Mouse (Mus musculus) MEL (cell line): ENCODE measurements around the gene Akirin1. TPM values are rescaled to one million over a fixed set of nuclear protein-coding genes. Genes with fewer than 3 reads are reported as not detected.

Source experiments
- DNase-seq: peaks from one replicate; pipeline ENCODE4 v3.0.0; 2011; ENCODE audit warnings: low read depth, low spot score
- H3K27ac ChIP-seq: 2 replicates; pipeline ENCODE4 v1.5.1; 2012; ENCODE audit warnings: low read depth, mild to moderate bottlenecking, control low read depth, low read length, moderate library complexity; ENCODE audit not compliant: control insufficient read depth
- H3K27me3 ChIP-seq, 2 experiments: fragments of 150-350 bp in 1 of 2; sonication (generic) in 1 of 2; 2 replicates each; pipeline ENCODE4 v1.6.1; 2012; ENCODE audit warnings: low read length in 2 of 2, mild to moderate bottlenecking in 2 of 2, improper control_type of control experiment in 1 of 2, moderate library complexity in 1 of 2; ENCODE audit not compliant: insufficient read depth in 2 of 2, control insufficient read depth in 1 of 2
- H3K36me3 ChIP-seq, 2 experiments: 2 replicates each; pipeline ENCODE4 v1.6.1; 2012 to 2014; ENCODE audit warnings: low read length in 2 of 2, improper control_type of control experiment in 1 of 2, inconsistent platforms in 1 of 2, mild to moderate bottlenecking in 1 of 2; ENCODE audit not compliant: insufficient read depth in 2 of 2, control insufficient read depth in 1 of 2
- H3K4me1 ChIP-seq, 2 experiments: fragments of 150-350 bp in 1 of 2; sonication (generic) in 1 of 2; 2 replicates each; pipeline ENCODE4 v1.6.1; 2012; ENCODE audit warnings: low read length in 2 of 2, improper control_type of control experiment in 1 of 2, mild to moderate bottlenecking in 1 of 2; ENCODE audit not compliant: insufficient read depth in 2 of 2, control insufficient read depth in 1 of 2
- H3K4me3 ChIP-seq, 2 experiments: fragments of 150-350 bp in 1 of 2; sonication (generic) in 1 of 2; 2 replicates each; pipeline ENCODE4 v1.5.1; 2012; ENCODE audit warnings: low read depth in 2 of 2, low read length in 2 of 2, mild to moderate bottlenecking in 2 of 2, moderate library complexity in 2 of 2, control low read depth in 1 of 2, improper control_type of control experiment in 1 of 2; ENCODE audit not compliant: control insufficient read depth in 1 of 2, insufficient read depth in 1 of 2
- H3K79me2 ChIP-seq: 2 replicates; pipeline ENCODE4 v1.6.1; 2012; ENCODE audit warnings: mild to moderate bottlenecking, low read length, moderate library complexity; ENCODE audit not compliant: control insufficient read depth, poor library complexity, insufficient read depth
- H3K9ac ChIP-seq: 2 replicates; pipeline ENCODE4 v1.6.1; 2012; ENCODE audit warnings: low read depth, mild to moderate bottlenecking, control low read depth, low read length, moderate library complexity; ENCODE audit not compliant: control insufficient read depth, poor library complexity, severe bottlenecking
- H3K9me3 ChIP-seq: fragments of 150-350 bp; sonication (generic); replicated peaks from 2 replicates; pipeline ENCODE4 v1.6.1; 2012; ENCODE audit warnings: mild to moderate bottlenecking, low read length, improper control_type of control experiment, moderate library complexity; ENCODE audit not compliant: insufficient read depth
- BHLHE40 ChIP-seq: IDR thresholded peaks from 2 replicates; pipeline ENCODE4 v1.6.1; 2012; ENCODE audit warnings: low read depth, mild to moderate bottlenecking, inconsistent platforms, low read length, improper control_type of control experiment, borderline replicate concordance
- CHD1 ChIP-seq: IDR thresholded peaks from 2 replicates; pipeline ENCODE4 v1.6.1; 2012; ENCODE audit warnings: low read depth, mild to moderate bottlenecking, inconsistent platforms, low read length, improper control_type of control experiment
- CTCF ChIP-seq, 3 experiments: IDR thresholded peaks in 2 of 3; conservative IDR thresholded peaks in 1 of 3; 2 replicates each; pipeline ENCODE4 v1.5.1; 2011 to 2012; ENCODE audit warnings: low read length in 3 of 3, low read depth in 2 of 3, mild to moderate bottlenecking in 2 of 3, improper control_type of control experiment in 1 of 3, inconsistent platforms in 1 of 3, mixed read lengths in 1 of 3, moderate library complexity in 1 of 3; ENCODE audit not compliant: control insufficient read depth in 1 of 3, insufficient read depth in 1 of 3, poor library complexity in 1 of 3, severe bottlenecking in 1 of 3
- ETS1 ChIP-seq: IDR thresholded peaks from 2 replicates; pipeline ENCODE4 v1.6.1; 2012; ENCODE audit warnings: low read depth, mild to moderate bottlenecking, inconsistent platforms, low read length, improper control_type of control experiment, moderate library complexity
- GATA1 ChIP-seq: IDR thresholded peaks from 2 replicates; pipeline ENCODE4 v1.6.1; 2011; ENCODE audit warnings: low read depth, low read length, improper control_type of control experiment
- JUND ChIP-seq: IDR thresholded peaks from 2 replicates; pipeline ENCODE4 v1.6.1; 2011; ENCODE audit warnings: low read depth, mild to moderate bottlenecking, improper control_type of control experiment, low read length
- MAZ ChIP-seq: IDR thresholded peaks from 2 replicates; pipeline ENCODE4 v1.6.1; 2012; ENCODE audit warnings: low read depth, mild to moderate bottlenecking, inconsistent platforms, low read length, improper control_type of control experiment
- MEF2A ChIP-seq: IDR thresholded peaks from 2 replicates; pipeline ENCODE4 v1.6.1; 2014; ENCODE audit warnings: low read depth, mild to moderate bottlenecking, inconsistent platforms, low read length, improper control_type of control experiment; ENCODE audit not compliant: poor library complexity, insufficient replicate concordance, severe bottlenecking; ENCODE audit errors: extremely low read depth
- MYC ChIP-seq: IDR thresholded peaks from 2 replicates; pipeline ENCODE4 v1.6.1; 2011; ENCODE audit warnings: low read depth, mild to moderate bottlenecking, low read length, improper control_type of control experiment, moderate library complexity
- NELFE ChIP-seq: IDR thresholded peaks from 2 replicates; pipeline ENCODE4 v1.6.1; 2011; ENCODE audit warnings: low read depth, low read length, improper control_type of control experiment
- NRF1 ChIP-seq: IDR thresholded peaks from 2 replicates; pipeline ENCODE4 v1.6.1; 2014; ENCODE audit warnings: low read depth, mild to moderate bottlenecking, inconsistent platforms, low read length, improper control_type of control experiment, moderate library complexity; ENCODE audit not compliant: poor library complexity, insufficient read depth, severe bottlenecking
- POLR2A ChIP-seq, 2 experiments: IDR thresholded peaks; 2 replicates each; pipeline ENCODE4 v1.6.1; 2011 to 2012; ENCODE audit warnings: low read length in 2 of 2, mild to moderate bottlenecking in 2 of 2, control low read depth in 1 of 2, improper control_type of control experiment in 1 of 2, low read depth in 1 of 2, moderate library complexity in 1 of 2; ENCODE audit not compliant: control insufficient read depth in 1 of 2, insufficient read depth in 1 of 2, poor library complexity in 1 of 2
- POLR2AphosphoS2 ChIP-seq: IDR thresholded peaks from 2 replicates; pipeline ENCODE4 v1.6.1; 2011; ENCODE audit warnings: low read length, improper control_type of control experiment
- POLR2AphosphoS5 ChIP-seq: IDR thresholded peaks from 2 replicates; pipeline ENCODE4 v1.6.1; 2012; ENCODE audit warnings: low read depth, borderline replicate concordance, mild to moderate bottlenecking, inconsistent platforms, low read length, moderate library complexity, mixed read lengths
- RCOR1 ChIP-seq: IDR thresholded peaks from 2 replicates; pipeline ENCODE4 v1.6.1; 2012; ENCODE audit warnings: low read depth, mild to moderate bottlenecking, inconsistent platforms, low read length, improper control_type of control experiment
- SMC3 ChIP-seq: IDR thresholded peaks from 2 replicates; pipeline ENCODE4 v1.6.1; 2011; ENCODE audit warnings: low read depth, low read length, improper control_type of control experiment
- TAL1 ChIP-seq: IDR thresholded peaks from 2 replicates; pipeline ENCODE4 v1.6.1; 2012; ENCODE audit warnings: mild to moderate bottlenecking, inconsistent platforms, low read length, moderate library complexity, mixed read lengths
- TCF12 ChIP-seq: IDR thresholded peaks from 2 replicates; pipeline ENCODE4 v1.6.1; 2014; ENCODE audit warnings: low read depth, mild to moderate bottlenecking, inconsistent platforms, low read length, improper control_type of control experiment, moderate library complexity
- UBTF ChIP-seq: IDR thresholded peaks from 2 replicates; pipeline ENCODE4 v1.6.1; 2012; ENCODE audit warnings: low read depth, mild to moderate bottlenecking, inconsistent platforms, low read length, improper control_type of control experiment, moderate library complexity, borderline replicate concordance; ENCODE audit not compliant: insufficient read depth
- ZKSCAN1 ChIP-seq: IDR thresholded peaks from 2 replicates; pipeline ENCODE4 v1.6.1; 2012; ENCODE audit warnings: low read depth, mild to moderate bottlenecking, inconsistent platforms, low read length, improper control_type of control experiment, moderate library complexity
- ZMIZ1 ChIP-seq: IDR thresholded peaks from 2 replicates; pipeline ENCODE4 v1.6.1; 2012; ENCODE audit warnings: low read depth, mild to moderate bottlenecking, inconsistent platforms, low read length, improper control_type of control experiment, moderate library complexity
- polyA plus RNA-seq, 2 experiments: library from polyadenylated mRNA; stranded (reverse) in 1 of 2; unstranded in 1 of 2; fragments of >175 nt in 1 of 2; fragments of >200 nt in 1 of 2; gene quantifications; 2 replicates each; pipeline versions ENCODE4 v1.2.1 to v1.2.4; 2012; ENCODE audit warnings: low replicate concordance in 2 of 2, low read depth in 1 of 2; ENCODE audit not compliant: insufficient read length in 2 of 2, insufficient read depth in 1 of 2, missing spikeins in 1 of 2
- total RNA-seq: library from RNA; depleted of rRNA; stranded (reverse); fragments of 300-350 nt; gene quantifications from 2 replicates; pipeline ENCODE4 v1.2.3, GENCODE M21; 2012

The Akirin1 gene
- total and polyA plus RNA-seq, 3 experiments: 46.3 to 53.3 TPM; not detected in 1

GRCm38 (mm10) chr4:123787191-123787985 is 37.2 kb upstream of the Akirin1 start, which contains the start of gene Rhbdl2:
TSS of gene Rhbdl2 (plus strand) at chr4:123787874.
- Histone ChIP-seq H3K27ac (no peak within 1 kb of the TSS), H3K4me3 (no peak within 1 kb of the TSS), H3K4me1 (no peaks in the 10 kb centered on the region), H3K9me3 (no peaks in the 10 kb centered on the region), H3K79me2 (no peaks in the 10 kb centered on the region), H3K9ac (no peak within 1 kb of the TSS), H3K27me3 (peaks cover 0 to 2% of the 10 kb centered on the region in 2 experiments; a peak in 1 of 4 replicates), H3K36me3 (no peaks in the 10 kb centered on the region)
- TF ChIP-seq POLR2AphosphoS5 (no peak), JUND (no peak), NELFE (no peak), MEF2A (no peak), POLR2A (IDR thresholded peaks at IDR 0.05; ENCODE audit: control insufficient read depth in 1 of 2, insufficient read depth in 1 of 2, low read depth in 1 of 2, low read length in 2 of 2, poor library complexity in 1 of 2) (no peak), NRF1 (no peak), ZMIZ1 (no peak), SMC3 (no peak), CHD1 (no peak), POLR2AphosphoS2 (no peak), UBTF (no peak), ZKSCAN1 (no peak)
- no peak for DNase-seq

- no peak for DNase-seq
- Histone ChIP-seq H3K36me3 (no peaks in the 10 kb centered on the region), H3K4me3 (no peak overlapping the region), H3K79me2 (no peaks in the 10 kb centered on the region), H3K27me3 (no peaks in the 10 kb centered on the region; a peak in 1 of 4 replicates), H3K9ac (no peak overlapping the region), H3K9me3 (no peaks in the 10 kb centered on the region), H3K27ac (no peak overlapping the region), H3K4me1 (no peaks in the 10 kb centered on the region)
- no peak for TF ChIP-seq CTCF (IDR thresholded peaks at IDR 0.05 in 2 of 3, conservative IDR thresholded peaks at IDR 0.05 in 1 of 3; ENCODE audit: control insufficient read depth in 1 of 3, insufficient read depth in 1 of 3, low read depth in 2 of 3, low read length in 3 of 3, poor library complexity in 1 of 3, severe bottlenecking in 1 of 3)
- no peak for TF ChIP-seq POLR2AphosphoS2
- no peak for TF ChIP-seq RCOR1
- no peak for TF ChIP-seq ETS1
- TF ChIP-seq BHLHE40: no peak
- no peak for TF ChIP-seq TCF12
- no peak for TF ChIP-seq GATA1
- no peak for TF ChIP-seq ZKSCAN1
- no peak for TF ChIP-seq TAL1
- no peak for TF ChIP-seq MEF2A
- TF ChIP-seq MYC: no peak
- TF ChIP-seq MAZ: no peak
These were observed 18.1 kb upstream of the Akirin1 start for GRCm38 (mm10) chr4:123768234-123768633.
